Comparison of ENCODE assay signal across 20 mouse cellular contexts in genomic region chr8:69912478-69913074, GRCm38 (mm10). TPM values are rescaled to one million over a fixed set of nuclear protein-coding genes. Genes with fewer than 3 reads are reported as not detected.
"Had no signal": no experiment of that assay in that cellular context is flagged by ENCODE, and none has a peak within 500 bp of the region (broad histone marks: within the 10 kb centered on the region; RNA-seq: fewer than 3 reads in every experiment).

No protein-coding gene starts in this region.

- H3K4me1 ChIP-seq: limb, embryonic 12.5 days; liver, embryonic 13.5 days; lung, embryonic 15.5 days; neural tube, embryonic 12.5 days had no signal

- H3K4me3 ChIP-seq: limb, embryonic 12.5 days; liver, embryonic 13.5 days; lung, embryonic 15.5 days; megakaryocyte, embryonic 14.5 days; midbrain, embryonic 15.5 days; neural tube, embryonic 12.5 days had no signal

- H3K27ac ChIP-seq: kidney, postnatal 0 days; limb, embryonic 12.5 days; liver, embryonic 13.5 days; lung, embryonic 15.5 days; macrophage; midbrain, embryonic 15.5 days; neural tube, embryonic 12.5 days had no signal

- H3K9me3 ChIP-seq: limb, embryonic 12.5 days; liver, embryonic 13.5 days; lung, embryonic 15.5 days; megakaryocyte, embryonic 14.5 days; midbrain, embryonic 15.5 days; neural tube, embryonic 12.5 days had no signal

- DNase-seq: kidney, adult 9 months; kidney, postnatal 4 days; liver; liver, embryonic 13.5 days; liver, postnatal 0 days; lung, postnatal 14 days; retina, postnatal 1 day; spleen, adult 18-20 months; thymus, adult 2 months; thymus, postnatal 25 days had no signal

- H3K27me3 ChIP-seq: limb, embryonic 12.5 days; liver, embryonic 13.5 days; lung, embryonic 15.5 days; megakaryocyte, embryonic 14.5 days; midbrain, embryonic 15.5 days; neural tube, embryonic 12.5 days had no signal

RNA-seq across cellular contexts. Expression of gene Yjefn3, which starts 10.1 kb away (rescaled TPM):
- total RNA-seq: monocyte, adult 5-6 weeks; neutrophil, adult 5-6 weeks had no signal
- polyA plus RNA-seq: macrophage had no signal

RNA-seq across cellular contexts. Expression of gene Cilp2, which starts 25.1 kb away (rescaled TPM):
- total RNA-seq: monocyte, adult 5-6 weeks; neutrophil, adult 5-6 weeks had no signal
- polyA plus RNA-seq: inflammation-experienced regulatory T-cells, adult 6 months; macrophage had no signal
